Mouse (Mus musculus): ENCODE results near the gene Ptger4. TPM values are rescaled to one million over a fixed set of nuclear protein-coding genes. Genes with fewer than 3 reads are reported as not detected.

The Ptger4 gene
- polyA plus RNA-seq, 1 experiment from 2014 or later, result 0.61 TPM

GRCm38 (mm10) chr15:5243036-5243958 is 690 bp downstream of the Ptger4 start:
- peak; percentile 28 for DNase-seq (ENCODE audit: low spot score)
- H3K27me3 ChIP-seq (ENCODE audit: insufficient read depth, poor library complexity, severe bottlenecking), result peaks cover 75% of the 10 kb centered on the region

GRCm38 (mm10) chr15:5242241-5243035 is 1.5 kb downstream of the Ptger4 start:
- 2% methylated on average over 61 of the region's 61 CpGs for WGBS

More at GRCm38 (mm10) chr15:5243036-5243958, 690 bp downstream of the Ptger4 start:
- Histone ChIP-seq H3K9me3 (no peaks in the 10 kb centered on the region), H3K4me3 (peak overlapping the region; percentile 63), H3K36me3 (no peaks in the 10 kb centered on the region), H3K4me1 (replicated peaks) (peaks cover 30% of the 10 kb centered on the region), H3K27ac (0 out of 2 replicates have a peak overlapping the region, but pooled peaks have one; percentile 50)
- 6% methylated on average over 40 of the region's 40 CpGs for WGBS

GRCm38 (mm10) chr15:5241304-5242201 is 2.4 kb downstream of the Ptger4 start:
- 19% methylated on average over 12 of the region's 12 CpGs for WGBS
- no peak overlapping the region; the same call in 1 of the 2 replicates for H3K27ac ChIP-seq
- no peaks in the 10 kb centered on the region for H3K36me3 ChIP-seq
- peak overlapping the region; percentile 63 for H3K4me3 ChIP-seq
- H3K9me3 ChIP-seq, result no peaks in the 10 kb centered on the region
- DNase-seq (ENCODE audit: low spot score), result no peak
- H3K27me3 ChIP-seq (ENCODE audit: insufficient read depth, poor library complexity, severe bottlenecking), result peaks cover 67% of the 10 kb centered on the region
- H3K4me1 ChIP-seq (replicated peaks), result peaks cover 30% of the 10 kb centered on the region

More at GRCm38 (mm10) chr15:5242241-5243035, 1.5 kb downstream of the Ptger4 start:
- peaks cover 71% of the 10 kb centered on the region for H3K27me3 ChIP-seq (ENCODE audit: insufficient read depth, poor library complexity, severe bottlenecking)
- no peak overlapping the region; the same call in 1 of the 2 replicates for H3K27ac ChIP-seq
- H3K36me3 ChIP-seq, result no peaks in the 10 kb centered on the region
- DNase-seq (ENCODE audit: low spot score), result peak; percentile 58
- peaks cover 30% of the 10 kb centered on the region for H3K4me1 ChIP-seq (replicated peaks)
- no peaks in the 10 kb centered on the region for H3K9me3 ChIP-seq
- peak overlapping the region; percentile 63 for H3K4me3 ChIP-seq

GRCm38 (mm10) chr15:5240360-5240759 is 3.6 kb downstream of the Ptger4 start:
- no peaks in the 10 kb centered on the region for H3K36me3 ChIP-seq
- WGBS, result 79% methylated on average over 6 of the region's 6 CpGs
- DNase-seq (ENCODE audit: low spot score), result no peak
- H3K27me3 ChIP-seq (ENCODE audit: insufficient read depth, poor library complexity, severe bottlenecking), result peaks cover 56% of the 10 kb centered on the region
- no peak overlapping the region for H3K27ac ChIP-seq
- H3K4me1 ChIP-seq (replicated peaks), result peaks cover 30% of the 10 kb centered on the region
- H3K9me3 ChIP-seq, result no peaks in the 10 kb centered on the region
- H3K4me3 ChIP-seq, result no peak overlapping the region

GRCm38 (mm10) chr15:5239901-5240300 is 4.1 kb downstream of the Ptger4 start:
- Histone ChIP-seq H3K36me3 (no peaks in the 10 kb centered on the region), H3K4me1 (replicated peaks) (peaks cover 30% of the 10 kb centered on the region), H3K27ac (no peak overlapping the region), H3K9me3 (no peaks in the 10 kb centered on the region), H3K27me3 (ENCODE audit: insufficient read depth, poor library complexity, severe bottlenecking) (peaks cover 51% of the 10 kb centered on the region), H3K4me3 (no peak overlapping the region)
- WGBS, result 72% methylated on average over 6 of the region's 6 CpGs
- DNase-seq (ENCODE audit: low spot score), result no peak

GRCm38 (mm10) chr15:5239361-5239760 is 4.6 kb downstream of the Ptger4 start:
- Histone ChIP-seq H3K4me1 (replicated peaks) (peaks cover 26% of the 10 kb centered on the region), H3K27me3 (ENCODE audit: insufficient read depth, poor library complexity, severe bottlenecking) (peaks cover 46% of the 10 kb centered on the region), H3K27ac (no peak overlapping the region), H3K4me3 (no peak overlapping the region), H3K36me3 (no peaks in the 10 kb centered on the region), H3K9me3 (no peaks in the 10 kb centered on the region)
- no peak for DNase-seq (ENCODE audit: low spot score)
- WGBS, result 70% methylated on average over 4 of the region's 4 CpGs

- 92% methylated on average over 4 of the region's 4 CpGs for WGBS
- Histone ChIP-seq H3K4me3 (no peak overlapping the region), H3K27ac (no peak overlapping the region), H3K9me3 (no peaks in the 10 kb centered on the region), H3K36me3 (no peaks in the 10 kb centered on the region), H3K27me3 (ENCODE audit: insufficient read depth, poor library complexity, severe bottlenecking) (peaks cover 40% of the 10 kb centered on the region), H3K4me1 (replicated peaks) (peaks cover 19% of the 10 kb centered on the region)
- no peak for DNase-seq (ENCODE audit: low spot score)
Observed at GRCm38 (mm10) chr15:5238553-5238952, 5.4 kb downstream of the Ptger4 start.

- no peak overlapping the region for H3K27ac ChIP-seq
- H3K27me3 ChIP-seq (ENCODE audit: insufficient read depth, poor library complexity, severe bottlenecking), result peaks cover 35% of the 10 kb centered on the region
- no peak overlapping the region for H3K4me3 ChIP-seq
- no peaks in the 10 kb centered on the region for H3K36me3 ChIP-seq
- DNase-seq (ENCODE audit: low spot score), result no peak
- no peaks in the 10 kb centered on the region for H3K9me3 ChIP-seq
- WGBS, result 85% methylated on average over 7 of the region's 7 CpGs
- peaks cover 14% of the 10 kb centered on the region for H3K4me1 ChIP-seq (replicated peaks)
Observed at GRCm38 (mm10) chr15:5238073-5238472, 5.9 kb downstream of the Ptger4 start.

- Histone ChIP-seq H3K4me1 (replicated peaks) (peaks cover 4% of the 10 kb centered on the region), H3K4me3 (no peak overlapping the region), H3K9me3 (no peaks in the 10 kb centered on the region), H3K27me3 (ENCODE audit: insufficient read depth, poor library complexity, severe bottlenecking) (peaks cover 25% of the 10 kb centered on the region), H3K36me3 (no peaks in the 10 kb centered on the region), H3K27ac (no peak overlapping the region)
- DNase-seq (ENCODE audit: low spot score), result no peak
- WGBS, result 79% methylated on average over 7 of the region's 7 CpGs
Observed at GRCm38 (mm10) chr15:5237012-5237660, 6.9 kb downstream of the Ptger4 start.

- H3K9me3 ChIP-seq, result no peaks in the 10 kb centered on the region
- H3K36me3 ChIP-seq, result no peaks in the 10 kb centered on the region
- WGBS, result 19% methylated on average over 6 of the region's 6 CpGs
Observed at GRCm38 (mm10) chr15:5236538-5236937, 7.4 kb downstream of the Ptger4 start.

GRCm38 (mm10) chr15:5235527-5235926 is 8.5 kb downstream of the Ptger4 start:
- WGBS, result 52% methylated on average over 8 of the region's 8 CpGs
- Histone ChIP-seq H3K9me3 (no peaks in the 10 kb centered on the region), H3K36me3 (no peaks in the 10 kb centered on the region), H3K4me1 (replicated peaks) (no peaks in the 10 kb centered on the region), H3K4me3 (no peak overlapping the region), H3K27ac (no peak overlapping the region), H3K27me3 (ENCODE audit: insufficient read depth, poor library complexity, severe bottlenecking) (peaks cover 9% of the 10 kb centered on the region; the same call in 1 of the 2 replicates)
- no peak for DNase-seq (ENCODE audit: low spot score)

More at GRCm38 (mm10) chr15:5236538-5236937, 7.4 kb downstream of the Ptger4 start:
- H3K4me1 ChIP-seq (replicated peaks), result no peaks in the 10 kb centered on the region
- DNase-seq (ENCODE audit: low spot score), result peak; percentile 66
- H3K27ac ChIP-seq, result no peak overlapping the region
- H3K4me3 ChIP-seq, result no peak overlapping the region
- peaks cover 19% of the 10 kb centered on the region for H3K27me3 ChIP-seq (ENCODE audit: insufficient read depth, poor library complexity, severe bottlenecking)

All from hindbrain, embryonic 10.5 days (tissue).